Mouse (Mus musculus) spleen, postnatal 10 days (tissue): ENCODE results near the gene Wnk1.
"Not testable (repeated sequence)": the region's sequence is repeated elsewhere in the genome, so short reads cannot be mapped to it uniquely, and the experiment has no call there.

Source experiments
- DNase-seq, 2 experiments: peaks; one replicate each; pipeline ENCODE4 v3.0.0; 2021 to 2022; ENCODE audit warnings: low spot score in 2 of 2

Gene Wnk1

DNA sequence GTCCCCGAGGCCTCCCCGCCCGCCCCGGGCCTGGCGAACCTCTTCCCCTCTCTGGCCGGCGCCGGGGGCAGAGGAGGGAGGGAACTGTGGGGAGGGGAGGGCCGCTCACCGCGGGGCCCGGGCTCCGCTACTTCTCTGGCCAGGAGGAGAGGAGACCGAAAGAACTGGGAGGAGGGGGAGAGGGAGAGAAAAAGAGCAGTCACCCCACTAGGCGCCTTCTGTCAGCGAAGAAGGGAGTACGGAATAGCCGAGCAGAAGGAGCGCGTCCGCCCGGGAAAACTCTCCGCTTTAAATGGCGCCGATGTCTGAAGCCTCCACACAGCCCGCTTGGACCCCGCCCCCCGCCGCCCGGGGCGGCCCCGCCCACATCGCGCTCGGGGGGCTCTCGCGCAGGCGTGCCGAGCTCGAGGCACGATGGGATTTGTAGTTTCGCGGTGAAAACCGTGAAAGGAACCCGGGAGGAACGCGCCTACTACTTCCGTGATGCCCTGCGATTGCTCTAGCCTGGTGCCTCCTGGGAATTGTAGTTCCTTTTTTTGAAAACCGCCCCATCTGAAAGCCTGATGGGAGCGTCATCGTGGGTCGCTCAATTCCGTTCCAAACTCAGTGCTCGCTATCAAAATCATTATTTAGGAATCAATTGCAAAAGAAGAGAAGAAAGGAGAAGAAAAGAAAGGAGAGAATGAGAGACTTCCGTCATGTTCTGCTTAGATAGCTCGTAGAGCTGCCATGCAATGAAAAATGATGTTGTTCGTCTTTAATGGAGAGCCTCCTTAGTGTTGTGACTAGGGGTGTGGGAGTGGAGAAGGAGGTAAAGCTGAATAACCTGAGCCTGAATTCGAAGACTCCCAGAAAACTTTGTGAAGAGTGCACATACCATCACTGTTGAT, at the start of gene Wnk1:
Wnk1 (minus strand) TSS at position 307 of the 890 bp plus-strand sequence.
- peak; percentile 96 to 98 for DNase-seq

DNA sequence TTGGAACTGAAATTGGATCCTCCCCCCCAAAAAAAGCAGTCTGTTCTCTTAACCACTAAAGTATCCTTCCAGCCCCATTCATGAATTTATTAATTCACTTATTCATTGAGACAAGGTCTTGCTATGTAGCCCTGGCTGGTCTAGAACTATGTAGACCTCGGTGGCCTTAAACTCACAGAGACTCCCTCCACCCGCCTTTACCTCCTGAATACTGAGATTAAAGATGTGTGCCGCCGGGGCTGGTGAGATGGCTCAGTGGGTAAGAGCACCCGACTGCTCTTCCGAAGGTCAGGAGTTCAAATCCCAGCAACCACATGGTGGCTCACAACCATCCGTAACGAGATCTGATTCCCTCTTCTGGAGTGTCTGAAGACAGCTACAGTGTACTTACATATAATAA, 48.6 kb upstream of the Wnk1 start:
- DNase-seq = not testable (repeated sequence)

- no peak for DNase-seq
Measured at GRCm38 (mm10) chr6:120085832-120086231, 47.4 kb upstream of the Wnk1 start.

- no peak for DNase-seq
Measured at GRCm38 (mm10) chr6:120084983-120085382, 46.5 kb upstream of the Wnk1 start.

- DNase-seq = no peak
Measured at GRCm38 (mm10) chr6:120083442-120083841, 45.0 kb upstream of the Wnk1 start.

GRCm38 (mm10) chr6:120082951-120083411, 44.5 kb upstream of the Wnk1 start:
- no peak for DNase-seq

DNA sequence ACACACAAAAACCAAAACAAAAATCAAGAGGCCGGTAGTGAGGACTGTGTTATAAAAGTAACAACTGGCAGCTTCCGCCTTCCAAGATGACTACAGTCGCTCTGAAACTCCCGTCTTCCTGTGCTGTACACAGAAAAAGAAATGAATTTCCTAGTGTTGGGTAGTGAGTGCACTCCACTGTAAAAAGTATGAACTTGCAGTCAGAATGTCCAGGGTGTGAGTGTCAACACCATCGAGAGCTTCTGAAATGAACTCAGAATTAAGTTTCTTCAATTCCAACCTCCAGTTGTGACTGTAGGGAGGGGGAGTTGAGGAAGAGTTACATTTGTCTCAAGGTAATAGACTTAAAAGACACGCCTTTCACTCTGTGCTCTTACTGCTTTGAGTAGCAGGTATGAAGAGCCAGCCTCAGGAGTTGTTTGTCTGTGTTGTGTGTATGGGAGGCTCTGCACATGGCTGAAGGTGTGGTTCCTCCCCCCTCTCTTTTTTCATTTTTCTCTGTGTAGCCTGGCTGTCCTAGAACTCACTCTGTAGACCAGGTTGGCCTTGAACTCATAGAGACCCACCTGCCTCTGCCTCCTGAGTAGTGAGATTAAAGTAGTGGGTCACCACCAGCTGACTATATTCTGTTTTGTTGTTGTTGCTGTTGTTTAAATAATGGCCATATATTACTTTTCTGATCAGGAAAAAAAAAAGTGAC, 43.9 kb upstream of the Wnk1 start:
- no peak for DNase-seq

GRCm38 (mm10) chr6:120081516-120081915, 43.0 kb upstream of the Wnk1 start:
- no peak for DNase-seq

GRCm38 (mm10) chr6:120079547-120079946, 41.1 kb upstream of the Wnk1 start:
- no peak for DNase-seq

DNA sequence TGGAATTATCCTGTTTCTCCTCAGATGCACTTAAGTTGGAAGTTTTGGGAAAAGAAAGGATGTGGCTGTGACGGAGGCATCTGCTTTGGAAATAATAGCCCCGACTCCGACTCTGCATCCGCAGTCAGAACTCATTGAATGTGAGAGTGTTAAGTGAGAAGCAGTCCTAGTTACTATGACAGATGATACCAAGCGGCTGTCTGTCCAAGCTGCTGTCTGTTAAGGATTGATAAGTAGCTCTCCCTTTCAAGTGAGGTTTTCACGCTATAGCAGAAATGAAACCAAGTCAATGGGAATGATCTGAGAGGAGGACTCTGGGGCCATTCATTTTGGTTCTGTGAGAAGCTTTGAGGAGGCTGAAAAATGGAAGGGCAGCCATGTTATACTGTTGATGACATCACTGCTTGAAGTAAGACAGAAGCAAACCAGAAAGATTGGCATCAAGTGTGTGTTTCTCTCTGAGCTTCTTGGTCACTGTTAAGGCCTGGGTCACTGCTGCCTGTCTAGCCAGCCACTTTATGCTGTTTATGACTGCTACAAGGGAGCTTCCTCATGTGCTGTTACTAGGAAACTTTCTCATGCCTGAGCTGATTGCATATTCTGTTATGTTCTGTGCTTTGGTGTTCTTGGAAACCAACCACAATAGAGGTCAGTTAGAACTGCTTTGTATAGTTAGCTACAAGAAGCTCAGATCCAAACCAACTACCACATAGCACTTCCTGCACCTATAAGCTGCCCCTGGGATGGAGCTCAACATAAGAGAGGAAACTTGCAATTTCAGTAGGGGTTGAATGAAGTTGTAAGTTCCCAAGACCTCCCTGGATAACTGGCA, 38.4 kb upstream of the Wnk1 start:
- DNase-seq = peak in 1 of 2 experiments; percentile 22

DNA sequence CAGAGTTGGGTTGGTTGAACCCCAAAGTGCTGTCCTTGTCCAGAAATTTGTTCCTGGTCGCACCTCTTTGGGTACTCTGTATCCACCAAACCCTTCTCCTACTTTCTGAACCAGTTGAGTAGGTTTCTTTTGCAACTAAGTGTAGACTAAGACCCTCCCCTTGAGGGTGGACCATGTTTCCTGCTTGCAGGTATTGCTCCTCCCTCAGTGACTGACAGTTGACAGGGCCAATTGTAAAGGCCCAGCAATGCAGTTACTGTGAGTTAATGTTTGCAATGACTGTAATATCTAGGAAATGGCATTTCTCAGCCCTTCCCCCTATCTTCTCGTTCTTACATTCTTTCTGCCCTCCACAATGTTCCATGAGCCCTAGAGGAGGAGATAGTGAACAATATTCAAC, 34.2 kb upstream of the Wnk1 start:
- no peak for DNase-seq

DNA sequence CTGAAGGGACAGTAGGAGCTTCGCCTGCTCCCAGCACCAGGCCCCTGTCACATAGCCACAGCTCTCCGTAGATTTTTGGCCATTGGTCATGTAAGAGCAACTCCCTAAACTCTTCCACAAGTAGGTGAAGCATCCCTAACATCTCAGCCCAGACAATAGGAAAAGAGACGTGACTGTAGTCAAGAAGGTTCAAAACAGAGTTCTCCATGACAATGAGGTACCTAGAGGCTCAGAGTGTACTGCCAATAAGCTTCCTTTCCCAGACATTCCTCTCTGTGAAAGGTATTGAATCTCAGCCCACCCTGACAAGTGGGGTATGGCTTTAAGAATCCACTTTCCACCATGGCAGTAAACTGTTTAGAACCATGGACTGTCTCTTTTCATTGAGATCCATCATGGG, 31.1 kb upstream of the Wnk1 start:
- no peak for DNase-seq

DNA sequence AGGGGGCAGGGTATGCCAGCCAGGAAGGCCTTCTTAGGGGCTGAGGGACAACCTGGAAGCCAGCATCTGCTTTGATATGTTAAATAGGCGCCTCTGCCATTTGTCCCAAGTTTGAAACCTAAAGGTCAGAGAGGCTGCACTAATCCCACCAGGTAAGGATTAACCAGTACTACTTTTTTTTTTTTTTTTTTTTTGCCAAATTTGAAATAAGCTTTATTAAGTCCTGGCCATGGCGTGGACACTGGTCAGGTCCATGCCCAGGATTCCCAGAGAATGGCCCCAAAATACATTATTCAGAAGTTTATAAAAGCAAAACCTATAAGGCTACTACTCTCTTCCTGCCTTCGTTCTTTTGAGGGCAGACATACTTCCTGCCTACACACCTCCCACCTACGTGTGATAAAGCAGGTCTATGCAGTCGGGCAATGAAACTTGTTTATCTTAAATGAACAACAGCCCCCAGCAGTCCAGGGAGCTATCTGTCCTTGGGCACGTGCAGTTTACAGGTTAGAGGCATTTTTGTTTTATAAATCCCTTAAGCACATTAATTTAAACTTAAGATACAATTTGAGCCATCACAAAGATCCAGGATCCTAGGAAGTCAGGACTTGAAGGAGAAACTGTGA, 27.2 kb upstream of the Wnk1 start:
- no peak for DNase-seq

- no peak for DNase-seq
Measured at GRCm38 (mm10) chr6:120064627-120065026, 26.2 kb upstream of the Wnk1 start.

DNA sequence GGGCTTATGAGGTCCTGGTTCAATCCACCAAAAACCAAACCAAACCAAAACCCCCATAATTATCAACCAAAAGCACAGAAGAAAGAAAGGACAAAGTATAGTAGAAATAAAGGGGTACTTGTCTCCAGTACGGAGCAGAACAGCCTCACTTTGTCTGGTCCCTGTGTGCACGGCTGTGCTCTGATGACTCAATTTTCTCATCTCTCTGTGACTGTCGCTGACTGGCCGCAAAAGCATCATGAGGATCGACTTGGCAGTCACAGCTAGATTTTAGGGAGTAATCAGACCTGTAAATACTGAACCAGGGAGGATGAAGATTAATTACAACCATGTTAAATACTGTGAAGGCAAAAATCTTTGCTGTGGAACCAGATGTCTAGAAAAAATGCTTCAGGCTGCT, 24.5 kb upstream of the Wnk1 start:
- no peak for DNase-seq

DNA sequence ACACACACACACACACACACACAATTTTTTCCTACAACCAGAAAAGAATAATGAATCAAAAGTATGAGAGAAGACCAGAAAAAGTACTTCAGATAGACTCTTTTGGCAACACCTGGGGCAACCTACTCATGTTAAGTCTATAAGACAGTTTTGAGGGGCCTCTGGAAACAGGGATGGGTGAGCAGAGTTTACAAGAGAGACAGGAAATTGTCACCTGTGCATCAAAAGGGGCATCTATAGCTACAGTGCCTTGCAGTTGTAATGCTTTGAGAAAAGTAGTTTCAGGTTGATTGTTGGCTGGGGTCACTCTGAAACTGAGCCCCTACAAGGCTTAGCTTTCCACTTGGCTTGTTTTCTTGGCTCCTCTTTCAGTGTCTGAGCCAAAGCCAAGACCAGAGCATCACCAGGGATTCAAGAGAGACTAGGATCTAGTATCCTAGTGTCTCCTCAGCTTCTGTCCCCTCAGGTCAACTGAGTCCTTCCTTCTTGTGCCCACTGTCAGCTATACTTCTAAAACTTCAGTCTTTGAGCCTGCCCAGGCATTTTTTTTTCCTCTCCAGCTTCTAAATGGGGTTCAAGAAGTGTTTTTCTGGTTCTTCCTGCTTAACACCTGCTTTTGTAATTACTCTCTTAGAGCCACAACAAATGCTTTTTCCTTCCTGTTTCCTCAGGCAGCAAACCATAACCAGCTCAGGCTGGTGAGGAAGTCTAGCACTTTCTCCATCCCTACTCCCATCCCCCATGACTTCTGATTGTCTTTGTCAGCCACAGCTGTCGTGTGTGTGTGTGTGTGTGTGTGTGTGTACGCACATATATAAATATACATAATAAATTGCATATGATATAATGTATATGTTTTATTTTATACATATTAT, 17.4 kb upstream of the Wnk1 start:
- DNase-seq = no peak

DNA sequence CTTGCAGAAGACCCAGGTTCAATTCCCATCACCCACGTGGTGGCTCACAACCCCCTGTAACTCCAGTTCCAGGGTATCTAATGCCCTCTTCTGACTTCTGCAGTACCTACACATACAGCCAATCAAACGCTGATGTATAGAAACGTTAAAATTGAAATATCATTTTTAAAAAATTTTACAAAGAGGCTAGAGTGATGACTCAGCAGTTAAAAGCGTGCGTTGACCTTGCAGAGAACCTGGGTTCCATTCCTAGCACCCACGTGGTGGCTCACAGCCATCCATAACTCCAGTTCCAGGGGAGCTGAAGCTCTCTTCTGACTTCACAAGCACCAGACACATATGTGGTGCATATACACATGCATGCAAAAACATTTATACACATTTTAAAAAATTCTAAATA, 15.9 kb upstream of the Wnk1 start:
- DNase-seq = no peak

- DNase-seq = no peak
Measured at GRCm38 (mm10) chr6:120047705-120048292, 9.3 kb upstream of the Wnk1 start.

DNA sequence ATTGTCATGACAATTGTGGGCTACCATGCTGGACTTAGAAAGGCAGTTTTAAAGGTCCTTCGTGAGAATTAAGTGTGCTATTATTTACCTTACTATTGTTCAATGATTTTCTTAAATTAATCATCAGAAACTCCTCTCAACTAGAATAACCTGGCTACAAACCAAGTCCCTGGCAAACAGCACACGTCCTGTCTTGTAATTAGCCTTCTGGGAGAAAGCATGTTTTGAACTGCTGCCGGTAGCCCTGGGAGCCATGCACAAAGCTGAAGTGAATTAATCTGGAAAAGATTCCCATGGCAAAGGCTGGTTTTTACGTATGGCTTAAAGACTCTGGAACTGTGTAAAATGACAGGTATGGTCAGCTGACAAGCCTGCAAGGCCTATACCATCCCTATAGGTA, 6.9 kb upstream of the Wnk1 start:
- no peak for DNase-seq

DNA sequence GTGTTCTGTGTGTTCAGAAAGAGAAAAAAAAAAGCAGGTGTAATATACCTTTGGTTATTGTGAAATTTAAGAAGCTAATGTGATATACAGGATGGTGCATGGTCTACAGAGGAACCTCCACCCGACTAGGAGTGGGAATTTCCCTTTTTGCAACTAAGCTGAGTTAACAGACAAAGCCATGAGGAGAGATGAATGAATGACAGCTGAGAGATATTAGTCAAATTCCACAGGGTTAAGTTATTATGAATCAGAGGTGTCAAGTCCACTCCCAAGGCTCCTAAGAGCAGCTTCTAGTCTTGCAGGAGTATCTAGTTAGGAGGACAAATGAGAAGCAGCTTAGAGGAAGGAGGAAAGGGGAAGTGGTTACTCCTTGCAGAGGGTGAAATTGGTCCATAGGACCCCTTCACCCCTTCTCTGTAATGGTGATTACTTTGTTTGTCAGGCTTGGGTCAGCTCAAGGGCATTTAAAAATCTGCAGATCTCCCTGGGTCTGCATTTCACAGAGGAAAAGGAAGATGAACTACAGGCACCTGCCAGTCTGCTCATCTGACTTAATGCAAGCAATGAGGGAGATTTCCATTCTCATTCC, 4.3 kb upstream of the Wnk1 start:
- DNase-seq = no peak
